Mouse (Mus musculus): Measurements from ENCODE around the gene Asb7.

DNA sequence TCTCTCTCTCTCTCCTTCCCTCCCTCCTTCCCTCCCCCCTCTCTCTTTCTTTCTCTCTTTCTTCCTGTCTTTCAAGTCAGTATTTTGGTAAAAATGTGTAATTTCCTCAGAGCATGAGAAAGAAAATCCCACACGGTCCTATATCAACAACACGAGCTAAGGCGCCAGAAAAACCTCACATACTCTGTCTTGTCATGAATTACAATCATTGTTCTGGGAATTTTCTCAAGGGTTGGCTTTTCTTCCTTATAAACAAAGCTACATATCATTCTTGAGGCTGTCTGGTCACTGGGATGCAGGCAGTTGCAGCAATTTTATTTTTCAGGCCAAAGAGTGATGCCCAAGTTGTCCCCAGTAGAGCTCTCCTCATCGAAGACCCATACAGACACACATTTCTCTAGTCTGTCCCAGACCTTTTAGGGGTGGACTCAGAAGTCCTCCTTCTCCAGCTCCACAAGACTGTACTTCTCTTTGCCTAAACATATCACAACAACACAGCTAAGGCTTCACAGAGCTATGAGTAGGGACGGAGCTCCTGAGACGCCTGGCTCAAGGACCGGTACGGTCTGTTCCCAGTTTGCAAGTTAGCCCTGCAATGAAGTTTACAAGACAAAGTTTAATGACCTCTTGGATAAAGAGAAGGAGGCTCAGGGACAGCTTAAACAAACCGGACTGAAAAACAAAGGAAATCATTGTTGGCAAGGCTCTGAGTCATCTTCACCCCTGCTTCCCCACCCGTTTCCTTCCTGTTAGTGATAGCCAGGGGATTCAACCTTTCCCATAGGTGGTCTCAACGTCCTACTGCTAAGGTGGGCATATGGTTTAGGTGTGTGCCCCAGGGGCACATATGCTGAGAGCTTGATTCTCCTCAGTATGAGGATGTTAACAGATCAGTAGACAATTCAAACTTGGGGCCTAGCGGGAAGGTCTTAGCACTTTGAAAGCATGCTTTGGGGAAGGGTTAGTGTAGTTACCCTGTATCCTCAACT lies 88.5 kb downstream of the Asb7 start:
- TF ChIP-seq POLR2A (IDR thresholded peaks at IDR 0.05; ENCODE audit: extremely low read depth, insufficient read depth, low read length) = no peak
- TF ChIP-seq CTCF (IDR thresholded peaks at IDR 0.05; ENCODE audit: extremely low read depth, insufficient read depth, low read length) = no peak

Data from cortical plate, adult 2 months (tissue).